Mouse (Mus musculus) hindbrain, embryonic 13.5 days (tissue): ENCODE measurements around the gene Nptx1. TPM values are rescaled to one million over a fixed set of nuclear protein-coding genes. Genes with fewer than 3 reads are reported as not detected.

Experiments used
- ATAC-seq: fragments of 200-750 bp; cut with Nextera tagmentation; 2 replicates; pipeline ENCODE4 v1.8.0; 2017; ENCODE audit warnings: moderate TSS enrichment; ENCODE audit not compliant: low FRiP score
- H3K27ac ChIP-seq: fragments of 300-500 bp; sonication (generic); 2 replicates; pipeline ENCODE4 v1.5.1; 2015; ENCODE audit warnings: inconsistent platforms, mild to moderate bottlenecking, moderate library complexity
- H3K27me3 ChIP-seq: fragments of 300-500 bp; sonication (generic); 2 replicates; pipeline ENCODE4 v1.6.1; 2015; ENCODE audit warnings: mild to moderate bottlenecking, inconsistent platforms
- H3K36me3 ChIP-seq: fragments of 300-500 bp; sonication (generic); 2 replicates; pipeline ENCODE4 v1.6.1; 2015; ENCODE audit warnings: mild to moderate bottlenecking, inconsistent platforms
- H3K4me1 ChIP-seq: fragments of 300-500 bp; sonication (generic); replicated peaks from 2 replicates; pipeline ENCODE4 v1.6.1; 2015; ENCODE audit warnings: inconsistent platforms
- H3K4me2 ChIP-seq: fragments of 300-500 bp; sonication (generic); 2 replicates; pipeline ENCODE4 v1.6.1; 2015; ENCODE audit warnings: inconsistent platforms, mild to moderate bottlenecking, moderate library complexity
- H3K4me3 ChIP-seq: fragments of 300-500 bp; sonication (generic); 2 replicates; pipeline ENCODE4 v1.5.1; 2015; ENCODE audit warnings: mild to moderate bottlenecking, inconsistent platforms
- H3K9ac ChIP-seq: fragments of 300-500 bp; sonication (generic); 2 replicates; pipeline ENCODE4 v1.6.1; 2015; ENCODE audit warnings: mild to moderate bottlenecking, inconsistent platforms
- H3K9me3 ChIP-seq: fragments of 300-500 bp; sonication (generic); 2 replicates; pipeline ENCODE4 v1.6.1; 2016; ENCODE audit warnings: inconsistent platforms
- WGBS: fragments of 180-500 bp; shearing (Covaris S2); methylation state at CpG from one replicate; pipeline ENCODE4 v1.1.7; 2015; 5-methylcytosine and 5-hydroxymethylcytosine counted together
- polyA plus RNA-seq: library from polyadenylated mRNA; unstranded; fragments of >200 nt; fragmentation: Nextera tagmentation; extraction: Ambion mirVana; gene quantifications from 2 replicates; pipeline ENCODE4 v1.2.1, GENCODE M21; 2015

The Nptx1 gene
- polyA plus RNA-seq, 1 experiment from 2014 or later = 15.2 TPM

DNA sequence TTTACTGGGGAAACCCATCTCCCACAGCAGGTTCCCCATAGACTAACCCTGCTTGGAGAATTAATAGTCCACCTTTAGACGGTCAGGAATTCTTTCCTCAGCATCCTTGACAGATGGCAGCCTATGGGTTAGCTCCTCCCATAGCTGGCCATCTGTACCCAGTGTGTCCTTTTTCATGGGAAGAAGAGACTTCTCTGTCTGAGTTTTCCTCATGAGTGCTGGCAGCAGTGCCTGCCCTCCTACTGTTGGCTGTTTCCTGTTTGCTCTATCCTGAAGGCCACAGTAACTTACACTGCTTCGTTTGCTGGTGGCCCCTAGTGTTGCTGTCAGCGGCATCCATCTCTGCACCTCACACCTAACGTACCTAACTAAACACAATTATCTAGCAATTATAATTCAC lies 50.1 kb downstream of the Nptx1 start:
- no peak overlapping the region for H3K4me2 ChIP-seq
- H3K9ac ChIP-seq = no peak overlapping the region
- WGBS = 73% methylated on average over 4 of the region's 4 CpGs
- H3K27ac ChIP-seq = no peak overlapping the region
- no peak for ATAC-seq
- H3K9me3 ChIP-seq = no peaks in the 10 kb centered on the region
- H3K4me1 ChIP-seq = peaks cover 25% of the 10 kb centered on the region
- H3K36me3 ChIP-seq = peaks cover 55% of the 10 kb centered on the region
- no peak overlapping the region for H3K4me3 ChIP-seq
- no peaks in the 10 kb centered on the region for H3K27me3 ChIP-seq

DNA sequence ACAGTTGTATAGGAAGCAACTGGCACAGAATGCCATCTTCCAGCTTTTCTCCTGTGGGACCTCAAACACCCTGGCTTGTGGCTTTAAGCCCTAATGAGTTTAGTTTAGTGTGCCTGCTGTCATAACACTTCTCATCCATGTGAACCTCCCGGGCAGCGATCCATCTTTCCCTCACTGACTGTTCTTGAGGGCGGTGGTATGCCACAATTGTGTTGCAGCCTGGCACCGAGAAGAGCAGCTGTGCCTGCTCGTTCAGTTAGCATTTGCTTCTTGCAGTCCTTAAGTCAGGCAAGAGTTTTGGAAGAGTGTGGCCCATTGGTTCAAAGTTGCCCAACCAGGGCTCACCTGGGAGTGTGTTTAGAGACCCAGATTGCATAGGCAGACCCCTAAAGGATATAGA lies 51.4 kb downstream of the Nptx1 start:
- peaks cover 30% of the 10 kb centered on the region for H3K4me1 ChIP-seq
- peaks cover 42% of the 10 kb centered on the region for H3K36me3 ChIP-seq
- H3K27ac ChIP-seq = no peak overlapping the region
- no peak for ATAC-seq
- 97% methylated on average over 5 of the region's 5 CpGs for WGBS
- no peaks in the 10 kb centered on the region for H3K27me3 ChIP-seq
- H3K9ac ChIP-seq = no peak overlapping the region
- no peaks in the 10 kb centered on the region for H3K9me3 ChIP-seq
- H3K4me2 ChIP-seq = no peak overlapping the region
- no peak overlapping the region for H3K4me3 ChIP-seq

DNA sequence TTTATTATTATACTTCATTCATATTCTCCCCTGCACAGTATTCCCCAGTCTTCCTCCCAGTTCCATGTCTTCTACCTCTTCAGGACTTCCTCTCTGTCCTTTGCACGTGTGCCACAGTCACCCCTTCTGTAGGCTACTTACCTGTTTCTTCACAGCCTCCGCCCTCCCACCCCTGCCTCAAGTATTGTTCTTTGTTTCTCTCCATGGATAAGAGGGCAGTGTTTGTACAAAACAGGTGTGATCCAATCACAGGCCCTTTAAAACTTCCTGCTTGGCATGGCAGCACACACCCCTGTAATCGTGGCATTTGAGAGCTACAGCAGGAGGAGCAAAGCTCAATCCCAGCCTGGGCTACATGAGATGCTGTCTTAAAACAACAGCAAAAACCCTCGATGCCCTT lies 54.0 kb downstream of the Nptx1 start:
- no peak for ATAC-seq
- H3K4me3 ChIP-seq = no peak overlapping the region
- WGBS = 88% methylated on average over 4 of the region's 4 CpGs

DNA sequence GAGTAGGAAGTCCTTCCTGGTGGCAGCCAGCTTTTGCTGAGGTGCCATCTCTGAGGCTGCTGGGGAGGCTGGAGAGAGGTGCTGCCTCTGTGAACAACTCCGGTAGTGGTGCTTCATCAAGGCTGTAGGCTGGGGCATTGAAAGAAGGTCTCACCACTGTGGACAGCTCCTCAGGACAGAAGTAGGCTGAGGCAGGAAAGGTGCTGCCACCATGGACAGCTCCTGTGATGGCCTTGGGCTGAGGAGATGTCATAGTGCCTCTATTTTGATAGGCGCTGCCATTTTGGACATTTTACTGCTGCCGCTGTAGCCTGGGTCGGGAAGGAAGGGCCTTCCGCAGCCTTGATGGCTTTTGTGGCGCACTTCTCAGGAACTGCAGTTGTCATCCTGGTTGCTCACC lies 54.7 kb downstream of the Nptx1 start:
- Histone ChIP-seq H3K36me3 (peaks cover 10% of the 10 kb centered on the region; the same call in 1 of the 2 replicates), H3K9me3 (no peaks in the 10 kb centered on the region), H3K27me3 (0 out of 2 replicates have a peak, but pooled peaks cover 2% of the 10 kb centered on the region), H3K4me2 (peak overlapping the region; percentile 86), H3K4me1 (peaks cover 37% of the 10 kb centered on the region), H3K27ac (no peak overlapping the region), H3K4me3 (peak overlapping the region; percentile 85), H3K9ac (peak overlapping the region; percentile 93)
- ATAC-seq = no peak
- 96% methylated on average over 6 of the region's 6 CpGs for WGBS

More for the DNA sequence above, 54.0 kb downstream of the Nptx1 start:
- no peak overlapping the region for H3K4me2 ChIP-seq
- H3K9ac ChIP-seq = no peak overlapping the region
- H3K36me3 ChIP-seq = peaks cover 16% of the 10 kb centered on the region
- H3K9me3 ChIP-seq = no peaks in the 10 kb centered on the region
- H3K27me3 ChIP-seq = 0 out of 2 replicates have a peak, but pooled peaks cover 2% of the 10 kb centered on the region
- H3K4me1 ChIP-seq = peaks cover 37% of the 10 kb centered on the region
- no peak overlapping the region for H3K27ac ChIP-seq

DNA sequence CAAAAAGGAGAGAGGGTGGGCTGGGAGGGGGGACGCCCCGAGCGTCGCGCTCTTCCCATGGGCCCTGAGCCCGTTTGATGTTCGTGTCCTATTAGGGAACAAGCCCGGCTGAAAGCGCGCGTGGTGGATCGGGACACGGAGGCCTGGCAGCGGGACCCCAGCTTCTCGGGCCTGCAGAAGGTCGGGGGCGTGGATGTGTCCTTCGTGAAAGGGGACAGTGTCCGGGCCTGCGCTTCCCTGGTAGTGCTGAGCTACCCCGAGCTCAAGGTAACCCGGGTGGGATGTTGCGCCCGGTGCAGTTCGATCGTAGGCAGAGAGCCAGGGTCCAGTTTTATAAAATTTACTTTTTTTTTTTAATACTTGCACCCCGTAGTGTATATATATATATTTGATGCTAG lies 55.9 kb downstream of the Nptx1 start:
- H3K4me2 ChIP-seq = peak overlapping the region; percentile 86
- H3K9ac ChIP-seq = peak overlapping the region; percentile 93
- no peaks in the 10 kb centered on the region for H3K9me3 ChIP-seq
- 0 out of 2 replicates have a peak, but pooled peaks have one; percentile 23 for ATAC-seq
- H3K27ac ChIP-seq = peak overlapping the region; percentile 97
- H3K27me3 ChIP-seq = 0 out of 2 replicates have a peak, but pooled peaks cover 2% of the 10 kb centered on the region
- WGBS = 6% methylated on average over 27 of the region's 27 CpGs
- H3K36me3 ChIP-seq = 0 out of 2 replicates have a peak, but pooled peaks cover 13% of the 10 kb centered on the region
- peaks cover 36% of the 10 kb centered on the region for H3K4me1 ChIP-seq
- peak overlapping the region; percentile 85 for H3K4me3 ChIP-seq

DNA sequence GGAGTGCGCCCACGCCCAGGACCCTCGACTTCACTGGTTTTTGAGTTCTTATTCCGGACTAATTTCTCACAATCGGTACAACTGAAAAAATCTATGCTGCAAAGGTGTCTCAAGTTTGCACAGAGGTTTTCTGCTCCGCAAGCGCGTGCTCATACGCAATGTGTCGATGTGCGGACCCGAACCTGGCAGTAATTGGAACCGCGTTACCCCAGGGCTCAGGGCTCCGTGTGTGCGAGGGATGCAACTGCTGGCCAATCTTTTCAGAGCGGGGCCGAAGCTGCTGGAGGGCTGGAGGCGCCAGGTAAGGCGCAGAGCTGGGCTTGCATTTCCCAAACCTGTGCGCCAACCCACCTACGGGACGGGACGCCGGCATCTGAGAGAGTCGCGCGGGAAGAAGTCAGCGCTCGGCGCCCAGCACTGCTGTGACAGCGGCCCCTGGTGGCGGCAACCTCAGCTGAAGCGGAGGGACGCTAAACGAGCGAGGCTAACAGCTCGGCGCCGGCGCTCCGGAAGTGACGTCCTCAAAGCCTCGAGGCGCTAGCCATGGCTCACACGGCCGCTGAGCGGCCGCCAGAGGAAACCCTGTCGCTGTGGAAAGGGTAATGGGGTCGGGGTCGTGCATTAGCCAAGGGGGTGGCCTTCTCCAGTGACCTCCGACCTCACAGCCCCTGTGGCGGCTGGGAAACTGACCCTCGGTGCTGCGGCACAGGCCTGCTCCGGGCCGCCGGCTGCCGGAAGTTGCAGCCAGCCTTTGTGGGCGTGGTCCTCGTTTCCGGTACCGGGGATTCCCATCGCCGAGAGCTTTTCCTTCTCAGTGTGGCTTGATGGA lies 56.5 kb downstream of the Nptx1 start, which contains the start of gene Endov:
Endov (plus strand) TSS at position 487 of the 829 bp plus-strand sequence.
- H3K36me3 ChIP-seq = 0 out of 2 replicates have a peak, but pooled peaks cover 11% of the 10 kb centered on the region
- under 1% methylated on average over 63 of the region's 66 CpGs for WGBS
- H3K4me2 ChIP-seq = peak within 1 kb of the TSS; percentile 86
- ATAC-seq = peak; percentile 95
- peak within 1 kb of the TSS; percentile 97 for H3K27ac ChIP-seq
- H3K4me1 ChIP-seq = peaks cover 30% of the 10 kb centered on the region
- peak within 1 kb of the TSS; percentile 85 for H3K4me3 ChIP-seq
- 0 out of 2 replicates have a peak, but pooled peaks cover 2% of the 10 kb centered on the region for H3K27me3 ChIP-seq
- no peaks in the 10 kb centered on the region for H3K9me3 ChIP-seq
- H3K9ac ChIP-seq = peak within 1 kb of the TSS; percentile 93

Other genes starting within 250 kb of the Nptx1 start
- 266 and 296 TPM in 2 replicates for gene Eif4a3, start 247.7 kb downstream of the Nptx1 start, polyA plus RNA-seq
- gene Card14, start 240.0 kb downstream of the Nptx1 start, polyA plus RNA-seq = 0.06 and 0.09 TPM in 2 replicates
- gene Sgsh, start 192.2 kb downstream of the Nptx1 start, polyA plus RNA-seq = 4.7 and 5.5 TPM in 2 replicates
- gene Slc26a11, start 192.2 kb downstream of the Nptx1 start, polyA plus RNA-seq = 4.8 and 5.3 TPM in 2 replicates
- gene Rnf213, start 154.7 kb downstream of the Nptx1 start, polyA plus RNA-seq = 0.70 and 0.94 TPM in 2 replicates
- gene Endov, start 56.4 kb downstream of the Nptx1 start, polyA plus RNA-seq = 15.5 and 20.9 TPM in 2 replicates
- gene Rptor, start 55.2 kb upstream of the Nptx1 start, polyA plus RNA-seq = 10.2 and 10.6 TPM in 2 replicates